Mouse (Mus musculus): ENCODE results near the gene Mog. TPM values are rescaled to one million over a fixed set of nuclear protein-coding genes. Genes with fewer than 3 reads are reported as not detected.

Gene Mog
- polyA plus RNA-seq, 1 experiment from 2014 or later = not detected

DNA sequence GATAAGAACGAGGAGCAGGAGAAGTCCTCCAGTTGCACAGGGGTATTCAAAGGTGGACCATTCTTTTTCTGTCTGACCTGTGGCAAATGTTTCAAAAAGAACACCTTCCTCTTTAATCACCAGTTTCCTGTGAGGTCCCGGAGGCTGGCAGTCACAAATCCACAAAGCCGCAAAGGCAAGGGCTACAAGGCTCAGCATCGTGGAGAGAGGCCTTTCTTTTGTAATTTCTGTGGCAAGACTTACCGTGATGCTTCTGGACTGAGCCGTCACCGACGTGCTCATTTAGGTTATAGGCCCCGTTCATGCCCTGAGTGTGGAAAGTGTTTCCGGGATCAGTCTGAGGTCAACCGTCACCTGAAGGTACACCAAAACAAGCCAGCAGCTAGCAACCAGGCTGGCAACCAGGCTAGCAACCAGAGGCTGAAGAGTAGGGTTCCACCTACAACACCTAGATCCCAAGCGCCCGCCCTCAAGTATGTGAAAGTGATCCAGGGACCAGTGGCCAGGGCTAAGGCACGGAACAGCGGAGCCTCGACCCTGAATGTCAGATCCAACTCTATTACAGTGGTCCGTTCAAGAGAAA is 13.6 kb downstream of the Mog start:
- H3K4me2 ChIP-seq = no peak overlapping the region
- 83% methylated on average over 17 of the region's 17 CpGs for WGBS
- H3K4me3 ChIP-seq (ENCODE audit: low read depth, low read length) = no peak overlapping the region
- ATAC-seq (replicated peaks; ENCODE audit: low FRiP score) = no peak
- H3K9ac ChIP-seq (ENCODE audit: low read depth, low read length) = no peak overlapping the region
- peaks cover 5% of the 10 kb centered on the region; the same call in 1 of the 2 replicates for H3K36me3 ChIP-seq (ENCODE audit: control insufficient read depth, insufficient read depth, low read length)
- H3K9me3 ChIP-seq (ENCODE audit: control insufficient read depth, low read length) = no peaks in the 10 kb centered on the region
- no peak for DNase-seq (ENCODE audit: low spot score)
- H3K4me1 ChIP-seq (replicated peaks; ENCODE audit: control insufficient read depth, insufficient read depth, low read length) = no peaks in the 10 kb centered on the region
- H3K27ac ChIP-seq (ENCODE audit: low read depth, low read length) = no peak overlapping the region
- no peaks in the 10 kb centered on the region for H3K27me3 ChIP-seq (replicated peaks; ENCODE audit: control insufficient read depth, insufficient read depth, low read length)

DNA sequence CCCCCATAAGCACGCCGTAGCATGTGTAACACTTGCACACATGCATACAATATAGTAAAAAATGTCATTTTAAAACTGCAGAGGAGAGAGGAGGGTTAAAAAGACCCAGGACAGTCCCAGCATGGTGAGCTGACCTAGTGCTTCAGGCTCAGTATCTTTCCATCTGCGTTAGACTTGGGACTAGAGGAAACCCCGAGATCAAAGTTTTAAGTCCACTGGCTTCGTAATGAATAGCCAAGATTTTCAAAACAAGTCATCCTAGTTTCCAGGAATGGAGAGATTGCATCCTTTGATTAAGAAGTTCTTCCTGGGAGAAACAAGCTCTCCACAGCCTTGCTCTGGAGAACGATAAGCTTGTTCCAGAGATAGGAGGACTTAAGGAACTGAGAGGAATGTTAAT is 15.0 kb downstream of the Mog start:
- H3K27me3 ChIP-seq (replicated peaks; ENCODE audit: control insufficient read depth, insufficient read depth, low read length) = 0 out of 2 replicates have a peak, but pooled peaks cover 2% of the 10 kb centered on the region
- no peak overlapping the region for H3K4me3 ChIP-seq (ENCODE audit: low read depth, low read length)
- no peak overlapping the region for H3K4me2 ChIP-seq
- ATAC-seq (replicated peaks; ENCODE audit: low FRiP score) (no peak), DNase-seq (ENCODE audit: low spot score) (no peak)
- H3K9me3 ChIP-seq (ENCODE audit: control insufficient read depth, low read length) = no peaks in the 10 kb centered on the region
- no peak overlapping the region for H3K27ac ChIP-seq (ENCODE audit: low read depth, low read length)
- 87% methylated on average over 6 of the region's 6 CpGs for WGBS
- peaks cover 5% of the 10 kb centered on the region; the same call in 1 of the 2 replicates for H3K36me3 ChIP-seq (ENCODE audit: control insufficient read depth, insufficient read depth, low read length)
- no peak overlapping the region for H3K9ac ChIP-seq (ENCODE audit: low read depth, low read length)
- H3K4me1 ChIP-seq (replicated peaks; ENCODE audit: control insufficient read depth, insufficient read depth, low read length) = no peaks in the 10 kb centered on the region

DNA sequence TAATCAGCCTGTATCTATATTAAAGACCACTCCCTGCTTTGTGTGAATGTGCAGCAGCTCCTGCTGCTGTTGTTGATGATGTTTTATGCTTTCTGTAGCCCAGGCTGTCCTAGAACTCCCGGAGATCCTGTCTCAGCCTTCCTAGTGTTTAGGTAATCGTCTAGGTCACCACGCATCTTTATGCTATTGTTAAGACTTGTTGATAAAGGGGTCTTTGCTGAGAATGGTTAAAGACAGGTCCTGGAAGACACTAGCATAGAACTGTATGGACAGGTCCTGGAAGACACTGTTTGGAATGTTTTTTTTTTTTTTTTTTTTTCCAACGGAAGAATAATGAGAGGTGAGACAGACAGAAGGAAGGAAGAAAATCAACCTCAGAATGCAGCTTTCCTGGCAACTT is 19.8 kb downstream of the Mog start:
- no peak for ATAC-seq (replicated peaks; ENCODE audit: low FRiP score)
- no peak overlapping the region for H3K27ac ChIP-seq (ENCODE audit: low read depth, low read length)

DNA sequence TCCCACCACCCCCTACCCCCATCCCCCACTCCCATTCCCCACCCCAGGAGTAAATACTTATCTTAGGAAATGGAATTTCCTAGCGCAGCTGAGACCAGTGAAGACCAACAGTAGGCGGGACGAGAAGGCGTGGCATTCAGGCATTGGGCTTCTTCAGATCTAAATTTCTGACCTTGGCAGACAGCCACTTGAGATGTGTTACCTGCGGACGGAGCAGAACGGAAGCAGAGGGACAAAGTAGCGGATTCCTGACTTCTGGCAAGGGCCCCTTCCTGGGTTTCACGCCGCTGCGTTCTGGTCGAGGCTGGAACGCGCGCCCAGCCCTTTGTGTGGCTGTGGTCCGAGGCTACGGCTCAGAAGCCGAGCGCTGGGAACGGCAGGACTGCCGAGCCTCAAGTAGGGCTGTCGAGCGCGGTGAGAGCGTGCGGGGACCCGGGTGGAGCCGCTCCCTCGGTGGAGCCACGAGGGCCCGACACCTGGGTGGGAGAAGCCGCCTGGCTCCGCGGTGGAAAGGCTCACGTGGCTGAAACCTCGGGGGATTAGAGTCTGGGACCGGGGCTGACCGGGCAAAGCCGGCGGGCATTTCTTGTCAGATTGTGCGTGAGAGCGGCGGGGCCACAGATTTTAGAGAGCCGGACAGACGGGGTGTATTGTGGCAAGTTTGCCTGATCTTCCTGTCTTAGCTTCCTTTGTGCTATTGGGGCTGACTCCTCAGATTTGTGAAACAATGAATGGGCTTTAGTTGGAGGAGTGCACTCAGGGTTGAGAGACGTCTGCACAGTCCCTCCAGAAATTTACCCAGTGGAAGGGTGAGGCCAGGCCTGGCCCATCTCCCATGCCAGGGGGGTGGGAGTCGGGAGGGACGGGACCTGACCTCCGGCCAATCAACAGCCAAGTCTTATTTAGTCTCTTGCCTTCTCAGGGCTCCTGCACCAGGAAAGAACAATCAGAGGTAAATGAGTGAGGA is 20.6 kb downstream of the Mog start:
- no peaks in the 10 kb centered on the region for H3K4me1 ChIP-seq (replicated peaks; ENCODE audit: control insufficient read depth, insufficient read depth, low read length)
- DNase-seq (ENCODE audit: low spot score) (peak; percentile 54), ATAC-seq (replicated peaks; ENCODE audit: low FRiP score) (peak; percentile 67)
- H3K9me3 ChIP-seq (ENCODE audit: control insufficient read depth, low read length) = no peaks in the 10 kb centered on the region
- H3K4me2 ChIP-seq = peak overlapping the region; percentile 76
- 1% methylated on average over 49 of the region's 49 CpGs for WGBS
- H3K36me3 ChIP-seq (ENCODE audit: control insufficient read depth, insufficient read depth, low read length) = 0 out of 2 replicates have a peak, but pooled peaks cover 2% of the 10 kb centered on the region
- H3K27me3 ChIP-seq (replicated peaks; ENCODE audit: control insufficient read depth, insufficient read depth, low read length) = peaks cover 9% of the 10 kb centered on the region
- H3K4me3 ChIP-seq (ENCODE audit: low read depth, low read length) = peak overlapping the region; percentile 62
- peak overlapping the region; percentile 64 for H3K27ac ChIP-seq (ENCODE audit: low read depth, low read length)
- peak overlapping the region; percentile 63 for H3K9ac ChIP-seq (ENCODE audit: low read depth, low read length)

More for the DNA sequence above, 19.8 kb downstream of the Mog start:
- H3K9ac ChIP-seq (ENCODE audit: low read depth, low read length) = no peak overlapping the region; the same call in 1 of the 2 replicates
- H3K4me2 ChIP-seq = peak overlapping the region; percentile 76
- WGBS = 52% methylated on average over 4 of the region's 4 CpGs
- peaks cover 2% of the 10 kb centered on the region; the same call in 1 of the 2 replicates for H3K36me3 ChIP-seq (ENCODE audit: control insufficient read depth, insufficient read depth, low read length)
- H3K27me3 ChIP-seq (replicated peaks; ENCODE audit: control insufficient read depth, insufficient read depth, low read length) = peaks cover 9% of the 10 kb centered on the region
- peak overlapping the region; percentile 62 for H3K4me3 ChIP-seq (ENCODE audit: low read depth, low read length)
- H3K9me3 ChIP-seq (ENCODE audit: control insufficient read depth, low read length) = no peaks in the 10 kb centered on the region
- no peak for DNase-seq (ENCODE audit: low spot score)
- no peaks in the 10 kb centered on the region for H3K4me1 ChIP-seq (replicated peaks; ENCODE audit: control insufficient read depth, insufficient read depth, low read length)

DNA sequence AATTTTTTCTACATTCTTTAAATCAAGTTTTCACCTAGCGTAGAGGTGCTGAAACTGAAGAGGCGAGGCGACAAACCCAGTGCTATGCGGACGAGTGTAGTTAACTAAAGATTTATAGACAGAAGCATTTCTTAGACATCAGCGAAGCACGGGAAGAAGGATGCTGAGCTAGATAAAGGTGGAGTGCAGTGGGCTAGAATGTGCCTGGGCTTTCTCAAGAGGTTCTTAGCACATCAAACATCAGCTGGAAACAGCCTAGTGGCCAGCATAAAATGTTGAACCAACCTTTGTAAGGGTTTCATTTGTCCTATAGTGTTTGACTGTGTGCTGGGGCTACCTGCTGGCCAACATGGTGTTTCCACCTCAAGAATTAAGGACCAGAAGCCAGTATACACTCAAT is 22.3 kb downstream of the Mog start, which contains the start of gene Zfp57:
TSS of gene Zfp57 (plus strand) at position 301 of the 400 bp plus-strand sequence.
- Histone ChIP-seq H3K36me3 (ENCODE audit: control insufficient read depth, insufficient read depth, low read length) (no peaks in the 10 kb centered on the region), H3K9me3 (ENCODE audit: control insufficient read depth, low read length) (no peaks in the 10 kb centered on the region), H3K27me3 (replicated peaks; ENCODE audit: control insufficient read depth, insufficient read depth, low read length) (peaks cover 9% of the 10 kb centered on the region), H3K4me1 (replicated peaks; ENCODE audit: control insufficient read depth, insufficient read depth, low read length) (no peaks in the 10 kb centered on the region), H3K9ac (ENCODE audit: low read depth, low read length) (no peak within 1 kb of the TSS), H3K27ac (ENCODE audit: low read depth, low read length) (no peak within 1 kb of the TSS), H3K4me3 (ENCODE audit: low read depth, low read length) (no peak within 1 kb of the TSS), H3K4me2 (no peak within 1 kb of the TSS)
- no peak for ATAC-seq (replicated peaks; ENCODE audit: low FRiP score)
- 87% methylated on average over 7 of the region's 7 CpGs for WGBS
- DNase-seq (ENCODE audit: low spot score) = no peak

DNA sequence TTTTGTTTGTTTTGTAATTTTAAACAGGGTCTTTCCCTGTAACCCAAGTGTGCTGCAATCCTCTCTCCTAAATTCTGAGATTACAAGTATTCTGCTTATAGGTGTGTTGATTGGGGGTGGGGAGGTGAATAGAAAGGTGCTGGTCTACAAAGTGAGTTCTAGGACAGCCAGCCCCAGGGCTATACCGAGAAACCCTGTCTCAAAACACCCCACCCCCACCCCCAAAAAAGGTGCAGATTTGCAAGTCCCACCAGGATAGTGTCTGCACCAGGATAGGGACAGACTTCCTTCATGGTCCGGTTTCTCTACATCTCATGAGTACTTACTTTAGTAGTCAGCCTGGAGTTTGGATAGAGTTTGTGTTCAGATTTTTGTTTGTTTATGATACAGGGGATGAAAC is 24.7 kb downstream of the Mog start:
- DNase-seq (ENCODE audit: low spot score) (no peak), ATAC-seq (replicated peaks; ENCODE audit: low FRiP score) (no peak)
- H3K4me2 ChIP-seq = no peak overlapping the region
- no peaks in the 10 kb centered on the region for H3K4me1 ChIP-seq (replicated peaks; ENCODE audit: control insufficient read depth, insufficient read depth, low read length)
- peaks cover 9% of the 10 kb centered on the region for H3K27me3 ChIP-seq (replicated peaks; ENCODE audit: control insufficient read depth, insufficient read depth, low read length)
- H3K4me3 ChIP-seq (ENCODE audit: low read depth, low read length) = no peak overlapping the region
- WGBS = 79% methylated on average over 2 of the region's 2 CpGs
- H3K27ac ChIP-seq (ENCODE audit: low read depth, low read length) = no peak overlapping the region
- no peak overlapping the region for H3K9ac ChIP-seq (ENCODE audit: low read depth, low read length)
- H3K36me3 ChIP-seq (ENCODE audit: control insufficient read depth, insufficient read depth, low read length) = no peaks in the 10 kb centered on the region
- H3K9me3 ChIP-seq (ENCODE audit: control insufficient read depth, low read length) = no peaks in the 10 kb centered on the region

DNA sequence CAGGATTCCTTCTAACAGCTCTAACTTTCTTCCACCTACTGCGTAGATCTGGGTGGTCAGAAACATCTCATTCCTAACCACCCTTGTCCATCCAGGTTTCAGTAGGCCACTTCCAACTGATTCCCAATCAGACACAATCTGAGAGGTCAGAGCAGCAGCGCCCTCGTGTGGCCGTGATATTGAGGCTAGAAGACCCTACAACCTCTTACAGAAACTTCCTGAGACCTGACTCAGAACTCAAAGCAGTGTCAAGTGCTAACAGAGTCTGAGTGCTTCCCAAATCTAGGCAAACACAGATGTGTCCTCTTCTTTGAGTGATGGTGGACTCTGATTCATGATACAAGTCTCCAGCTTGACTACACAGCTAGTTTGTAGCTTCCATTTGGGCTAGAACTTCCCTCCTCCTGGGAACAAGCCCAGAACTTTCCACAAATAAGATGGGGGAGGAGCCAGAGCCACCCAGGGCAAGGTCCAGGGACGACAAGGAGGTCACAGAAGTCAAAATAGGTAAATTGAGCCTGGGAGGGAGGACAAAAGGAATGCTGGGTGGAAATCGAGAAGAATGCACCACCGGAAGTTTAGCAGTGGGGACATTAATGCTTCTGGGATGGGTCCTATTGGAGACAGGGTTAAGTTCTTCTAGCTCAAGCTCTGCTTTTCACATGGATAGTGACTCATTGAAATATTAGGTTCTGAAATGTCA is 26.0 kb downstream of the Mog start:
- Histone ChIP-seq H3K9ac (ENCODE audit: low read depth, low read length) (no peak overlapping the region), H3K4me1 (replicated peaks; ENCODE audit: control insufficient read depth, insufficient read depth, low read length) (no peaks in the 10 kb centered on the region), H3K4me2 (no peak overlapping the region), H3K36me3 (ENCODE audit: control insufficient read depth, insufficient read depth, low read length) (no peaks in the 10 kb centered on the region), H3K9me3 (ENCODE audit: control insufficient read depth, low read length) (no peaks in the 10 kb centered on the region), H3K27me3 (replicated peaks; ENCODE audit: control insufficient read depth, insufficient read depth, low read length) (no peaks in the 10 kb centered on the region), H3K27ac (ENCODE audit: low read depth, low read length) (no peak overlapping the region), H3K4me3 (ENCODE audit: low read depth, low read length) (no peak overlapping the region)
- DNase-seq (ENCODE audit: low spot score) (peak; percentile 57), ATAC-seq (replicated peaks; ENCODE audit: low FRiP score) (no peak)
- WGBS = 26% methylated on average over 7 of the region's 7 CpGs

DNA sequence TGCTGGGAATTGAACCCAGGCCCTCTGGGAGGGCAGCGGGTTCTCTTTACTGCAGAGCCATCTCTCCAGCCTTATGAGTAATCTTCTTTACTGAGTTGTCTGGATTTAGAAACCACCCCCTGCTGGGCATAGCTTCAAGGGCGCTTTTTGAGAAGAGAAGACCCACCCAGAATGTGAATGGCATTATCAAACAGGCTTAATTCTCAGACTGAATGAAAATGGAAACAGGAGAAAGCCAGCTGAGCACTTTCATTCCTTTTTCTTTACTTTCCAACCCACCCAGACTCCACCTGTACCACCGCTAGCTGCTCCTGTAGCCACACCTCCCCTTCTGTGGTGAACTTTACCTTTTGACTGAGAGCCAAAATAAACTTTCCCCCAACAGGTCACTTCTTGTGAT is 27.8 kb downstream of the Mog start:
- no peak overlapping the region for H3K4me2 ChIP-seq
- H3K9ac ChIP-seq (ENCODE audit: low read depth, low read length) = no peak overlapping the region
- ATAC-seq (replicated peaks; ENCODE audit: low FRiP score) (no peak), DNase-seq (ENCODE audit: low spot score) (no peak)
- H3K4me3 ChIP-seq (ENCODE audit: low read depth, low read length) = no peak overlapping the region
- WGBS = 71% methylated on average over 3 of the region's 3 CpGs
- no peaks in the 10 kb centered on the region for H3K9me3 ChIP-seq (ENCODE audit: control insufficient read depth, low read length)
- H3K27me3 ChIP-seq (replicated peaks; ENCODE audit: control insufficient read depth, insufficient read depth, low read length) = no peaks in the 10 kb centered on the region
- no peak overlapping the region for H3K27ac ChIP-seq (ENCODE audit: low read depth, low read length)
- H3K36me3 ChIP-seq (ENCODE audit: control insufficient read depth, insufficient read depth, low read length) = no peaks in the 10 kb centered on the region
- H3K4me1 ChIP-seq (replicated peaks; ENCODE audit: control insufficient read depth, insufficient read depth, low read length) = no peaks in the 10 kb centered on the region

All from liver, embryonic 11.5 days (tissue).